Mouse (Mus musculus) neural tube, embryonic 12.5 days (tissue): Measurements from ENCODE around the gene Stau1. TPM values are rescaled to one million over a fixed set of nuclear protein-coding genes. Genes with fewer than 3 reads are reported as not detected.

Experiments
- ATAC-seq: fragments of 200-750 bp; cut with Nextera tagmentation; 2 replicates; pipeline ENCODE4 v1.8.0; 2017; ENCODE audit warnings: low read depth, mild to moderate bottlenecking, moderate TSS enrichment, moderate library complexity; ENCODE audit not compliant: low FRiP score
- H3K27ac ChIP-seq: fragments of 300-500 bp; sonication (generic); 2 replicates; pipeline ENCODE4 v1.5.1; 2016
- H3K27me3 ChIP-seq: fragments of 300-500 bp; sonication (generic); replicated peaks from 2 replicates; pipeline ENCODE4 v1.6.1; 2016; ENCODE audit warnings: mild to moderate bottlenecking
- H3K36me3 ChIP-seq: fragments of 300-500 bp; sonication (generic); 2 replicates; pipeline ENCODE4 v1.6.1; 2016; ENCODE audit warnings: mild to moderate bottlenecking
- H3K4me1 ChIP-seq: fragments of 300-500 bp; sonication (generic); 2 replicates; pipeline ENCODE4 v1.6.1; 2016
- H3K4me2 ChIP-seq: fragments of 300-500 bp; sonication (generic); replicated peaks from 2 replicates; pipeline ENCODE4 v1.6.1; 2016; ENCODE audit warnings: mild to moderate bottlenecking
- H3K4me3 ChIP-seq: fragments of 300-500 bp; sonication (generic); 2 replicates; pipeline ENCODE4 v1.5.1; 2016
- H3K9ac ChIP-seq: fragments of 300-500 bp; sonication (generic); 2 replicates; pipeline ENCODE4 v1.6.1; 2016; ENCODE audit warnings: mild to moderate bottlenecking
- H3K9me3 ChIP-seq: fragments of 300-500 bp; sonication (generic); 2 replicates; pipeline ENCODE4 v1.6.1; 2016; ENCODE audit warnings: mild to moderate bottlenecking
- WGBS: fragments of 180-500 bp; shearing (Covaris S2); methylation state at CpG from one replicate; pipeline ENCODE4 v1.1.7; 2016; 5-methylcytosine and 5-hydroxymethylcytosine counted together
- polyA plus RNA-seq: library from polyadenylated mRNA; unstranded; fragments of >200 nt; fragmentation: Nextera tagmentation; extraction: Ambion mirVana; gene quantifications from 2 replicates; pipeline ENCODE4 v1.2.1, GENCODE M21; 2016

The Stau1 gene
- polyA plus RNA-seq, 1 experiment from 2014 or later, result 118 TPM

DNA sequence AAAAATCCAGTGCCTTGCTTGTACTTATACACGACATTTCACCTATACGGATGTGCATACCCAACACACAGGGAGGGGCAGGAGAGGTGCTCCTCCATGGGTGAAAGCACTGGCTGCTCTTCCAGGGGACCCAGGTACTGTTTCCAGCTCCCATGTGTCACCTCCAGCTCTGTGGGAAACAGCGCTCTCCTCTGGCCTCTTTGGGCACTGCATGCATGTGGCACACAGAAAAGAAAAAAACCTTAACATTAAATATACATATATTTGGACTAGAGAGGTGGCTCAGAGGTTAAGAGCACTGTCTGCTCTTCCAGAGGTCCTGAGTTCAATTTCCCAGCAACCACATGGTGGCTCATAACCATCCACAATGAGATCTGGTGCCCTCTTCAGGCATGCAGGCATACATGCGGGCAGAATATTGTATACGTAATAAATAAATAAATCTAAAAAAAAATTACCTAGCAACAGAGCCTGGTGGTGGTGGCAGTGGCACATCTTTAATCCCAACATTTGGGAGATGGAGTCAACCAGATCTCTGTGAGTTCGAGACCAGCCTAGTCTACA lies 92.3 kb downstream of the Stau1 start:
- no peaks in the 10 kb centered on the region for H3K36me3 ChIP-seq
- whole genome bisulfite sequencing, result 94% methylated on average over 6 of the region's 6 CpGs
- H3K4me2 ChIP-seq, result no peak overlapping the region
- no peaks in the 10 kb centered on the region for H3K9me3 ChIP-seq
- H3K9ac ChIP-seq, result no peak overlapping the region
- no peak overlapping the region for H3K27ac ChIP-seq
- peaks cover 10% of the 10 kb centered on the region for H3K4me1 ChIP-seq
- H3K27me3 ChIP-seq, result no peaks in the 10 kb centered on the region
- H3K4me3 ChIP-seq, result no peak overlapping the region
- ATAC-seq, result no peak

DNA sequence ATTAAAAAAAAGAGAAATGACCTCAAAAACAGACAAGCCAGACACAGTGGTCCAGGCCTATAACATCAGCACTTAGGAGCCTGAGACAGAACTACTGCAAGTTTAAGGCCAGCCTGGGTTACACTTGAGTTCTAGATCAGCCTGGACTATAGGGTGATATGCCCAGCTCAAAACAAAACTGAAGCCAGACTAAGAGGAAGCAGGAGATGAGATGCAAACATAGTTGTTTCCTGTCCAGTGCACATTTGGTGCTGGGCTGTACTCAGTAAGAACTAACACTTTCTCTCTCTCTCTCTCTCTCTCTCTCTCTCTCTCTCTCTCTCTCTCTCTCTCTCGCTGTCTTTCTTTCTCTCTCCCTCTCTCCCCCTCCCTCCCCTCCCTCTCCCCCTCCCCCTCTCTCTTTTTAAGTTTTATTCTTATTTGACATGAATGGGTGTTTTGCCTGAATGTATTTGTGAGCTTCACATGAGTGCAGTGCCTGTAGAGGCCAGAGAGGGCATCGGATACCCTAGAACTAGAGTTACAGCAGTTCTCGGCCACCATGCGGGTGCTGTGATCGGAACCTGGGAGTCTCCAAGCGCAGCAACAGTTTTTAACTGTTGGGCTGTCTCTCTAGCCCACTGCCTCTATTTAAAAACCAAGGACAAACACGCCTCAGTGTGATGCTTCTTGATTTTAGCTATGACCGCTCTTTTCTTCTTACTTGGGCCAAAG lies 95.2 kb downstream of the Stau1 start:
- H3K9ac ChIP-seq, result no peak overlapping the region
- no peaks in the 10 kb centered on the region for H3K36me3 ChIP-seq
- H3K4me1 ChIP-seq, result no peaks in the 10 kb centered on the region
- H3K4me3 ChIP-seq, result no peak overlapping the region
- no peak for ATAC-seq
- H3K4me2 ChIP-seq, result no peak overlapping the region
- no peaks in the 10 kb centered on the region for H3K9me3 ChIP-seq
- H3K27me3 ChIP-seq, result no peaks in the 10 kb centered on the region
- no peak overlapping the region for H3K27ac ChIP-seq
- 88% methylated on average over 8 of the region's 8 CpGs for WGBS

DNA sequence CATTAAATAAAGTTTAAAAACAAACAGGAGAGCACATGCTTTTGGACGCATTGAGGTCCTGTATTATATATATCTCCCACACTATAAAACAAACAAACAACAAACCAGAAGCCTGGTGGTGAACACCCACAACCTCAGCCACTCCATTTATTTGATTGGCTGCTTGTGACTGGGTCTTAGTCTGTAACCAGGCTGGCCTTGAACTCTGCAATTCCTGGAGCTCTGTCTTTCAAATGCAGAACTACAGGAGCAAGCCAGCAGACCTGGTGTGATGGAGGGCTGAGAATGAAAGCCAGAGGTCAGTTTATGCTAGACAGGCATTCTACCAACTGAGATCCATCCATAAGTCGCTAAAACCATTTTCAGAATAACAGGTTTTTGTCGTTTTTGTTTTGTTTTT lies 96.4 kb downstream of the Stau1 start:
- Histone ChIP-seq H3K4me2 (no peak overlapping the region), H3K4me3 (no peak overlapping the region), H3K36me3 (peaks cover 3% of the 10 kb centered on the region; the same call in 1 of the 2 replicates), H3K4me1 (no peaks in the 10 kb centered on the region), H3K9me3 (no peaks in the 10 kb centered on the region), H3K27me3 (no peaks in the 10 kb centered on the region), H3K9ac (no peak overlapping the region), H3K27ac (no peak overlapping the region)
- WGBS, result 75% methylated on average over 3 of the region's 3 CpGs
- no peak for ATAC-seq

DNA sequence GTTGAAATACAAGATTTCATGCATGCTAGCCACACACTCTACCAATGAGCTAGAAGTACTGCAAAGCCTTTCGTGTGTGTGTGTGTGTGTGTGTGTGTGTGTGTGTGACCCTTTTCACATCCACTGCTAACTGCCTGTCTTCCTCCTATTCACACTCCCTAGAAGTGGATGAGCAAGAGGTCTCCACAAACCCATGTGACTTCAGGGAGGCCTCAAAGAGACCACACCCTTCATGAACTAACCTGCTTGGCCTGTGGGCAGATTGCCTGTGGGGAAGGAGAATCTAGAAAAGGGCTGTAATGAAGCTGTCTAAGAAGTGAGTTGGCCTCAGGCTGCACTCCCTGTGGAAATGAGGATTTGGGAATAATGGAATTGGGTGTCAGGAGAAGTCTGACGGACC lies 96.9 kb downstream of the Stau1 start:
- peaks cover 9% of the 10 kb centered on the region; the same call in 1 of the 2 replicates for H3K36me3 ChIP-seq
- 83% methylated on average over 2 of the region's 2 CpGs for WGBS
- no peak for ATAC-seq
- no peak overlapping the region for H3K9ac ChIP-seq
- no peak overlapping the region for H3K4me3 ChIP-seq
- no peaks in the 10 kb centered on the region for H3K27me3 ChIP-seq
- no peak overlapping the region for H3K27ac ChIP-seq
- no peaks in the 10 kb centered on the region for H3K4me1 ChIP-seq
- no peak overlapping the region for H3K4me2 ChIP-seq
- H3K9me3 ChIP-seq, result no peaks in the 10 kb centered on the region

Other genes with a start within 250 kb of the Stau1 start
- 12.0 and 13.2 TPM in 2 replicates for gene Trp53rkb, start 203.8 kb downstream of the Stau1 start, polyA plus RNA-seq
- 5.4 and 5.7 TPM in 2 replicates for gene Arfgef2, start 190.7 kb downstream of the Stau1 start, polyA plus RNA-seq
- 128 and 134 TPM in 2 replicates for gene Cse1l, start 90.3 kb downstream of the Stau1 start, polyA plus RNA-seq
- 43.8 and 44.5 TPM in 2 replicates for gene Ddx27, start 18.9 kb upstream of the Stau1 start, polyA plus RNA-seq
- gene Znfx1, start 66.7 kb upstream of the Stau1 start, polyA plus RNA-seq, result 8.2 and 9.6 TPM in 2 replicates
- 1.2 and 1.3 TPM in 2 replicates for gene Kcnb1, start 193.9 kb upstream of the Stau1 start, polyA plus RNA-seq
- 8.5 and 8.7 TPM in 2 replicates for gene Ptgis, start 244.3 kb upstream of the Stau1 start, polyA plus RNA-seq